Mouse (Mus musculus): ENCODE results near the gene Arl5c.
A peak's percentile ranks its signal among the peaks of the same experiment; 100 is the strongest.

DNA sequence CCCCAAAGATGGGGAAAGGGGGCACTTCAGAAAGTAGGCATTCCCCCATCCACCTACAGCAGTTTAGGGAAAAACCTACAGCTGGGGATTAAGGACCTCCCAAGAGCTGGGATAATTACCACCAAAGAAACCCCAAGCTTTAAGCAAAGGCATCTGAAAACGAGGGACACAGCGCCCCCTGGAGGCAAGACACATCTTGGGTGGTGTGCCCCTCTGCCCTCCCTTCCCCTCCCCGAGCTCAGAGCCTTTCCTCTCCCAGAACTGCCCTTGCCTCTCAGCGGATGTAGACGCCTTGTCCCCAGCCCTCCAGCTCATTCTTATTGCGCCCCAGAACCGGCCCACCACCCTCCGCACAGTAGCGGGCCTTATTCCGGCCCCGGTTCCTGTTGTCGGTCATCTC lies 6.6 kb upstream of the Arl5c start:
- peak; percentile 82 for TF ChIP-seq CTCF (IDR thresholded peaks at IDR 0.05; ENCODE audit: extremely low read depth, insufficient read length, insufficient replicate concordance, low read depth, low read length)
- no peak for TF ChIP-seq POLR2A (IDR thresholded peaks at IDR 0.05; ENCODE audit: low read depth, low read length)
